Mouse (Mus musculus): ENCODE measurements around the gene Gm17349. TPM values are rescaled to one million over a fixed set of nuclear protein-coding genes. Genes with fewer than 3 reads are reported as not detected.

Gm17349 gene
- 2.3 TPM in 1 of 2 replicates, not detected in the other for polyA plus RNA-seq (2012; rRNA removed)

DNA sequence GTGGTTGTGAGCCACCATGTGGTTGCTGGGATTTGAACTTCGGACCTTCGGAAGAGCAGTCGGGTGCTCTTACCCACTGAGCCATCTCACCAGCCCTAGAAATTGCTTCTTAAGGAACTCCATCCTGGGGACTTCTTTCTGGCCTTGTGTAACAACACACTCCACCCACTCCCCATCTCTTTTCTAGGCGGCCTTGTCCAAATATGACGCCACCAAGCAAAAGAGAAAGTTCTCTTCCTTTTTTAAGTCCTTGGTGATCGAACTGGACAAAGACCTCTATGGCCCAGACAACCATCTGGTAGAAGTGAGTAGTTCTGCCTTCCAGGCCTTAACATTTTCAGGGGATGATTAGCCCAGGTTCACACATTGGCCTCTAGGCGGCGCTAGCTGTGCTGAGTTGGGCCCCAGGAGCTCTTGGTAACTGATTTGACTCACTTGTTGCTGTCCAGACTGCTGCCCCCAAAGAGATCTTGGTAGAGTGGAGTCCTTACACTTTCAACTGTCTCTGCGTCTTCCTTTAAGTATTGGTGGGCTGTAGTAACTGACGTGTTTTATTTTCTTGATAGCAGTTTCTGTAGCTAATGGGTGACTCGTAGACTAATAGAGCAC is at the start of gene Gm17349:
Gm17349 (minus strand) TSS at position 51 of the 609 bp plus-strand sequence.

GRCm38 (mm10) chr15:99725341-99726155 is 20.3 kb upstream of the Gm17349 start, which contains the start of gene Cox14:
Cox14 (plus strand) TSS chr15:99725618.

DNA sequence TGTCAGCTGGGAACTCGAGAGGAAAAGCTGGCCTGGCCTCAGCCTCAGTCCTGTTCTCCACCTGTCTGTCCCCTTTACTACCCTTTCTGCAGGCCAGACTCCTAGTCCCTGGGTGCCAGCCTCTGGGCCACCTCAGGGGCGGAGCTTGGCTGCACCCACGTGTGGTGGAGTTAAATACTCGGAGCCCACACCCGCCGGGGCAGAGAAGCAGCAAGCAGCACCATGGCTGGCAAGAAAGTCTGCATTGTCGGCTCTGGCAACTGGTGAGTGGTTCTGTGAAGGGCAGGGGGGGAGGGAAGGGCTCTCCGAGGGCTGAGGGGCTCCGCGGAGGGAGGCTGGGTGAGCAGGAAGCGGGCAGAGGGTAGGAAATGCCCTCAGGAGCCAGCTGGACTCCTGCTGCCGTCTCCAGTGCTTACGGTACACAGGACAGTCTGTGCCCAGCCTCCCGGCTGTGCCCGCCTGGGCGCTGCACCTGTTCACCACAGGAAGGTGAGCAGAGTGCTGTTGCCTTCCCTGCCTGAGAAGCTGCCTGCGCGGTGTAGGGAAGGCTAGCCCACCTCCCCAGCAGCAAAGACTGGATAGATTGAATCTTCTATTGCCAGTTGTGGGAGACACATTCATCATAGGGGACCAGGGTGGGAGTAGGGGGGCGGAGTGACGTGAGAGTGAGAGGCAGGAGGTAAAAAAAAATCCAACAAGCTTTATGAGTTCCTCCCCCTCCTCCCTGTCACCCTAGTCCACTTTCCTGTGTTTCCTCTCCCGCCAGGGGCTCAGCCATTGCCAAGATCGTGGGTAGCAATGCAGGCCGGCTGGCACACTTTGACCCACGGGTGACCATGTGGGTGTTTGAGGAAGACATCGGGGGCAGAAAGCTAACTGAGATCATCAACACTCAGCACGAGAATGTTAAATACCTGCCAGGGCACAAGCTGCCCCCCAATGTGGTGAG is 12.4 kb upstream of the Gm17349 start, which contains the start of gene Gpd1:
Gpd1 (plus strand) TSS at position 130 of the 949 bp plus-strand sequence.

GRCm38 (mm10) chr15:99701999-99702900 is 3.0 kb downstream of the Gm17349 start, which contains the start of gene Smarcd1:
Smarcd1 (plus strand) TSS chr15:99702129.

DNA sequence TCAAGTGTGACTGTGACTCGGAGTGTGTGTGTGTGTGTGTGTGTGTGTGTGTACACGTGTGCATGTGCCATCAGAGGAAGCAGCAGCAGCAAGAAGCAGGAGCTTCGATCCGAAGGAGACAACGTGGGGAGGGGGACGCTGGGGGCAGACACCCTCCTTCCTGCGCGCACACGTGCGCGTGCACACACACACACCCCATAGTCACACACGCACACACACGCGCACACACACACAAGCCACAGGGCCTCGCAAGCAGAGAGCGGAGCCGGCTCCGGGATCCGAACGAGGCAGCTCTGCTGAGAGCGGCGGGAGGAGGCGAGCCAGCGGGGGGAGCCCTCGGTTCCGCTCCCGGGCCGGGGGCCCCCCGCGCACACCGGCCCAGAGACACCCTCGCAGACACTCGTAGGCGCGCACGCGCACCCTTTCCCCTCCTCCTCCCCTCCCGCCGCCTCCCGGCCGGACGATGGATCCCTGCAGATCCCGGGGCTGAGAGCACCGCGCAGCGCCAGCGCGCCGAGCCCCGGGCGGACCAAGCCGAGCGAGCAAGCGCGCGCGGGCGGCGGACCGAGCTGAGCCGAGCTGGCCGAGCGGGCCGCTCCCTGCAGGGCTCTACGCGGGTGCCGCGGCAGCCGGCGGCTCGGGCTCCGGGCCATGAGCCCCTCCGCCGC is 35.0 kb downstream of the Gm17349 start, which contains the start of gene Asic1:
Asic1 (plus strand) TSS at position 215 of the 668 bp plus-strand sequence.

Other genes with a start within 250 kb of the Gm17349 start
- gene Nckap5l, start 247.7 kb downstream of the Gm17349 start, polyA plus RNA-seq (2012; rRNA removed), result 24.5 and 25.3 TPM in 2 replicates
- 5.3 and 6.0 TPM in 2 replicates for gene Bcdin3d, start 230.8 kb downstream of the Gm17349 start, polyA plus RNA-seq (2012; rRNA removed)
- 1.7 and 2.3 TPM in 2 replicates for gene Faim2, start 177.3 kb downstream of the Gm17349 start, polyA plus RNA-seq (2012; rRNA removed)
- gene Aqp2, start 126.4 kb downstream of the Gm17349 start, polyA plus RNA-seq (2012; rRNA removed), result 15.8 and 22.1 TPM in 2 replicates
- 38.8 and 58.0 TPM in 2 replicates for gene Aqp5, start 114.7 kb downstream of the Gm17349 start, polyA plus RNA-seq (2012; rRNA removed)
- gene Aqp6, start 104.1 kb downstream of the Gm17349 start, polyA plus RNA-seq (2012; rRNA removed), result 0.17 and 0.28 TPM in 2 replicates
- gene Racgap1, start 53.8 kb downstream of the Gm17349 start, polyA plus RNA-seq (2012; rRNA removed), result 16.8 and 27.9 TPM in 2 replicates
- 0.25 and 0.37 TPM in 2 replicates for gene Asic1, start 35.1 kb downstream of the Gm17349 start, polyA plus RNA-seq (2012; rRNA removed)
- 63.3 and 72.6 TPM in 2 replicates for gene Smarcd1, start 3.4 kb downstream of the Gm17349 start, polyA plus RNA-seq (2012; rRNA removed)
- gene Gpd1, start 12.0 kb upstream of the Gm17349 start, polyA plus RNA-seq (2012; rRNA removed), result 60.3 and 69.7 TPM in 2 replicates
- gene Cox14, start 20.1 kb upstream of the Gm17349 start, polyA plus RNA-seq (2012; rRNA removed), result 410 and 417 TPM in 2 replicates
- 47.9 and 56.3 TPM in 2 replicates for gene Cers5, start 67.4 kb upstream of the Gm17349 start, polyA plus RNA-seq (2012; rRNA removed)
- 15.8 and 19.7 TPM in 2 replicates for gene Lima1, start 170.0 kb upstream of the Gm17349 start, polyA plus RNA-seq (2012; rRNA removed)

All from ovary, adult 2 months (tissue).